Mouse (Mus musculus): Measurements from ENCODE around the gene Myh14. TPM values are rescaled to one million over a fixed set of nuclear protein-coding genes. Genes with fewer than 3 reads are reported as not detected.

The Myh14 gene
- polyA plus RNA-seq, 2 experiments, result 2.5 to 3.7 TPM

DNA sequence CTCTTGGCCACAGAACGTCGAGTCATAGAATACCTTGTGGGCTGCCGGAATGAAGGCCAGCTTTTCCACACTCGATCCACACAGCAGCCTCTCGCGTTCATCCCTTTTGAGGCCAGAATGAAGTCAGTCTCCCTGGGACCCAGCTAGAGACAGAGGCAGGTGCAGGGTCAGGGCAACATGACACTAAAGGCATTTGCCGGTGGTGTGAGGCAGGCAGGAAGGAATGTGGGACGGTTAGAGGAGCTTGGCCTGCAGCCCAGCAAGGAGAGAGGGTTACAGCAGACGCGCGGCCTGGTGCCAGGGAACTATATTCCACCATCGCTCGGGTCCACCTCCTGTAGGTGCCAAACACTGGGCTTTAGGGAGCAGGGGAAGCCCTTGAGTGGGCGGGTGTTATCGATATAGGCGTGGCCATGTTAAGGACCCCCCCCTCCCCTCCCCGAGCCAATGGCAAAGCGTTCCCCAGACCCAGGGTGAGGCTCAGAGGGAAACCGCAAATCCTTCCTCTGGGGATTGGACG, 26.6 kb upstream of the Myh14 start:
- no peaks in the 10 kb centered on the region for H3K36me3 ChIP-seq (ENCODE audit: control insufficient read depth, insufficient read depth, low read length)
- DNase-seq (ENCODE audit: low spot score) (peak; percentile 76), ATAC-seq (ENCODE audit: low FRiP score, low read depth) (peak; percentile 83)
- H3K9ac ChIP-seq (ENCODE audit: low read depth, low read length, severe bottlenecking), result no peak overlapping the region
- no peaks in the 10 kb centered on the region for H3K9me3 ChIP-seq (ENCODE audit: control insufficient read depth, low read length)
- H3K4me3 ChIP-seq (replicated peaks; ENCODE audit: low read length), result no peak overlapping the region
- no peak overlapping the region for H3K27ac ChIP-seq (replicated peaks; ENCODE audit: low read depth, low read length)
- 10% methylated on average over 18 of the region's 20 CpGs for WGBS
- H3K27me3 ChIP-seq (ENCODE audit: control insufficient read depth, insufficient read depth, low read length), result no peaks in the 10 kb centered on the region
- TF ChIP-seq POLR2A (IDR thresholded peaks at IDR 0.05; ENCODE audit: borderline replicate concordance, extremely low read depth, insufficient read depth, insufficient read length), result no peak
- peaks cover 8% of the 10 kb centered on the region; the same call in 1 of the 2 replicates for H3K4me1 ChIP-seq (ENCODE audit: control insufficient read depth, insufficient read depth, low read length)
- H3K4me2 ChIP-seq (replicated peaks; ENCODE audit: low read depth, low read length, severe bottlenecking), result no peak overlapping the region

DNA sequence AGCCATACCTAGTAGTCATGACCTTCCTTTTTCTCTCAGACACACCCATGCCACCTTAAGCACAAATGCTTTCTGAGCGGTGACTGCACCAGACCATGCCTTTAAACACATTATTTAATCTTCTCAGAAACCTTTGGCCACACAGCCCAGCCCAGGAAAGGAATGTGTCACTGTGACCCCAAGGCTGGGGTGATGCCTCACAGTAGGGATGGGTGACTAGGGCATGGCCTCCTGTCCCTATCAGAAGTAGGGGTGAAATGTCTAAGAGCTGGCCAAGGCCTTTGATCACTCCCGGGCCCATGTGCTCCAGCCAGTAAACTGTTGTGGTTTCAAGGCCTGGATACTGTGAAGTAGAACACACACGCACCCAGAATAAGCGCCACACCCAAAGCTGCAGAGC, 24.6 kb upstream of the Myh14 start:
- no peaks in the 10 kb centered on the region for H3K36me3 ChIP-seq (ENCODE audit: control insufficient read depth, insufficient read depth, low read length)
- TF ChIP-seq POLR2A (IDR thresholded peaks at IDR 0.05; ENCODE audit: borderline replicate concordance, extremely low read depth, insufficient read depth, insufficient read length), result no peak
- no peak overlapping the region for H3K4me2 ChIP-seq (replicated peaks; ENCODE audit: low read depth, low read length, severe bottlenecking)
- no peak for ATAC-seq (ENCODE audit: low FRiP score, low read depth)
- H3K27me3 ChIP-seq (ENCODE audit: control insufficient read depth, insufficient read depth, low read length), result no peaks in the 10 kb centered on the region
- WGBS, result 84% methylated on average over 4 of the region's 4 CpGs
- H3K9me3 ChIP-seq (ENCODE audit: control insufficient read depth, low read length), result no peaks in the 10 kb centered on the region
- no peak overlapping the region for H3K27ac ChIP-seq (replicated peaks; ENCODE audit: low read depth, low read length)
- H3K9ac ChIP-seq (ENCODE audit: low read depth, low read length, severe bottlenecking), result no peak overlapping the region
- no peak for DNase-seq (ENCODE audit: low spot score)
- peaks cover 8% of the 10 kb centered on the region; the same call in 1 of the 2 replicates for H3K4me1 ChIP-seq (ENCODE audit: control insufficient read depth, insufficient read depth, low read length)
- no peak overlapping the region for H3K4me3 ChIP-seq (replicated peaks; ENCODE audit: low read length)

DNA sequence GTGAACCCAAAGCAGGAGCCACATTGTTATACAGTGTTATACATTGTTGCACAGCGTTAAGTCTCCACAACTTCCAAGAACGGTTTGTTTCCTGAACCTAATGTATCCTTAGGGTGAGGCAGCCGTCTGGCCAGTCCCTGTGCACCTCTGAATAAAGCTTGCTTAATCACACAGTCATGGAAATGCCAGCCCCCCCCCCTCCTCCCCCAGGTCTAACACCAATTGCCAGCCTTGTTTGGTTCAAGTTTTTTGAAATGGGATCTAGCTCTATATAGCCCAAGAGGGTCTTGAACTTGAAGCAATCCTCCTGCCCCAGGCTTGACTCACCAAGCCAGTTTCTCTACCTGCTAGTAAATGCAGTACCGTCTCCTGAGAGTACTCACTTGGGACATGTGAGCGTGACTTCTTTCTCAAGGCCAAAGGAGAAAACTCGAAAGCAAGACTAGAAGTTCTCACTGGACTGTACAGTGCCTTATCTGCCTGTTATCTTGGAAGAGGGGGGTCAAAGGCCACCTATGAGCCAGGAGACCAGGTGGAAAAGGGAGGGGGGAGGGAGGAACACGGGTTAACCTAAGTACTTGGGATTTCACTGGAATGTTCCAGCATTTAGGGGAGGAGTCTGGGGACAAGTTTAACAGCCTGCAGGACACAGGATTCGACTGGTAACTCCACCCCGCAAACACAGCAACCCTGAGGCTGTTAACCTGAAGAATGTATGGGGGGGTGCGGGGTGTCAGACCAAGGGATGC, 23.0 kb upstream of the Myh14 start:
- Histone ChIP-seq H3K9me3 (ENCODE audit: control insufficient read depth, low read length) (no peaks in the 10 kb centered on the region), H3K4me2 (replicated peaks; ENCODE audit: low read depth, low read length, severe bottlenecking) (no peak overlapping the region), H3K9ac (ENCODE audit: low read depth, low read length, severe bottlenecking) (no peak overlapping the region), H3K4me3 (replicated peaks; ENCODE audit: low read length) (no peak overlapping the region), H3K27me3 (ENCODE audit: control insufficient read depth, insufficient read depth, low read length) (no peaks in the 10 kb centered on the region), H3K27ac (replicated peaks; ENCODE audit: low read depth, low read length) (no peak overlapping the region), H3K36me3 (ENCODE audit: control insufficient read depth, insufficient read depth, low read length) (no peaks in the 10 kb centered on the region), H3K4me1 (ENCODE audit: control insufficient read depth, insufficient read depth, low read length) (peaks cover 8% of the 10 kb centered on the region; the same call in 1 of the 2 replicates)
- no peak for ATAC-seq (ENCODE audit: low FRiP score, low read depth)
- no peak for DNase-seq (ENCODE audit: low spot score)
- TF ChIP-seq POLR2A (IDR thresholded peaks at IDR 0.05; ENCODE audit: borderline replicate concordance, extremely low read depth, insufficient read depth, insufficient read length), result no peak
- WGBS, result 59% methylated on average over 10 of the region's 10 CpGs

DNA sequence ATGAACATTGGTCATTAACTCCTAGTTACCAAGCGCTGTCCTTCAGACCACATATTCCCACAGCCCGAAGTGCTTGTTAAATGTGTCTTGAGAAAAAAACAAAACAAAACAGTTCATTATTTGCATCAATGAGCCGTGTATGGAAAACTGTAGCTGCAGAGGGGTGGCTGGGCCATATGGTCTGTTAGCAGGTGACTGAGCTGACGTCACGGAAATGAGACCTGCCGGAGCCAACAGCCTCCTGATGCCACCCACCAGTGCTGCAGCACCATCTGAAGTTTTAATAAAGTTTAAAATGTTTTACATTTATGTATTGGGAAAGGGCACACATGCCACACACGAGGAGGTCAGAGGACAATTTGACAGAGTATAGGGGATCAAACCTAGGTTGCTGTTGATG, 18.7 kb upstream of the Myh14 start:
- no peak for ATAC-seq (ENCODE audit: low FRiP score, low read depth)
- Histone ChIP-seq H3K4me1 (ENCODE audit: control insufficient read depth, insufficient read depth, low read length) (no peaks in the 10 kb centered on the region), H3K9ac (ENCODE audit: low read depth, low read length, severe bottlenecking) (no peak overlapping the region), H3K9me3 (ENCODE audit: control insufficient read depth, low read length) (no peaks in the 10 kb centered on the region), H3K36me3 (ENCODE audit: control insufficient read depth, insufficient read depth, low read length) (no peaks in the 10 kb centered on the region), H3K4me3 (replicated peaks; ENCODE audit: low read length) (no peak overlapping the region), H3K27ac (replicated peaks; ENCODE audit: low read depth, low read length) (no peak overlapping the region), H3K27me3 (ENCODE audit: control insufficient read depth, insufficient read depth, low read length) (no peaks in the 10 kb centered on the region), H3K4me2 (replicated peaks; ENCODE audit: low read depth, low read length, severe bottlenecking) (no peak overlapping the region)
- 82% methylated on average over 7 of the region's 7 CpGs for WGBS
- no peak for TF ChIP-seq POLR2A (IDR thresholded peaks at IDR 0.05; ENCODE audit: borderline replicate concordance, extremely low read depth, insufficient read depth, insufficient read length)
- DNase-seq (ENCODE audit: low spot score), result no peak

DNA sequence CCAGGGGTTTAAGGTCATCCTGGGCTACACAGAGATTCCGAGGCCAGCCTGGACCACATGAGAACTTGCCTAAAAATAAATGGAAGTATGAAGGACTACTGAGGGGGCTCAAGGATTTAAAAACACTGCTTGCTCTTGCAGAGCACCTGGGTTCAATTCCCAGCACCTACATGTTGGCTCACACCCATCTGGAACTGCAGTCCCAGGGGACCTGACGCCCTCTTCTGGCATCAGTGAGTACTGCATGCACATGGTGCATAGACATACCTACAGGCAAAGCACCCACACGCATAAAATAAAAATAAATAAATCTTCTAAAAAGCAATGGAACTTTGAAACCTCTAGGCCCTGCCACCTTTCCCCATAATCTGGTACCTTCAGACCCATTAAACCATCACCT, 18.2 kb upstream of the Myh14 start:
- H3K4me3 ChIP-seq (replicated peaks; ENCODE audit: low read length), result no peak overlapping the region
- WGBS, result 69% methylated on average over 3 of the region's 3 CpGs
- TF ChIP-seq POLR2A (IDR thresholded peaks at IDR 0.05; ENCODE audit: borderline replicate concordance, extremely low read depth, insufficient read depth, insufficient read length), result no peak

More for the DNA sequence above, 18.2 kb upstream of the Myh14 start:
- ATAC-seq (ENCODE audit: low FRiP score, low read depth), result no peak
- no peak for DNase-seq (ENCODE audit: low spot score)
- Histone ChIP-seq H3K4me2 (replicated peaks; ENCODE audit: low read depth, low read length, severe bottlenecking) (no peak overlapping the region), H3K27me3 (ENCODE audit: control insufficient read depth, insufficient read depth, low read length) (no peaks in the 10 kb centered on the region), H3K9ac (ENCODE audit: low read depth, low read length, severe bottlenecking) (no peak overlapping the region), H3K9me3 (ENCODE audit: control insufficient read depth, low read length) (no peaks in the 10 kb centered on the region), H3K4me1 (ENCODE audit: control insufficient read depth, insufficient read depth, low read length) (no peaks in the 10 kb centered on the region), H3K36me3 (ENCODE audit: control insufficient read depth, insufficient read depth, low read length) (no peaks in the 10 kb centered on the region), H3K27ac (replicated peaks; ENCODE audit: low read depth, low read length) (no peak overlapping the region)

Data from limb, embryonic 14.5 days (tissue).